Mouse (Mus musculus) Muller cell, postnatal 12 days (primary cell): Measurements from ENCODE around the gene Pik3c2b.
"Not testable (repeated sequence)": the region's sequence is repeated elsewhere in the genome, so short reads cannot be mapped to it uniquely, and the experiment has no call there.

Experiments
- DNase-seq: peaks from one replicate; pipeline ENCODE4 v3.0.0-alpha.2; 2015; ENCODE audit errors: inconsistent ontology term

Gene Pik3c2b

GRCm38 (mm10) chr1:133032981-133033315, 12.5 kb upstream of the Pik3c2b start:
- DNase-seq = no peak

DNA sequence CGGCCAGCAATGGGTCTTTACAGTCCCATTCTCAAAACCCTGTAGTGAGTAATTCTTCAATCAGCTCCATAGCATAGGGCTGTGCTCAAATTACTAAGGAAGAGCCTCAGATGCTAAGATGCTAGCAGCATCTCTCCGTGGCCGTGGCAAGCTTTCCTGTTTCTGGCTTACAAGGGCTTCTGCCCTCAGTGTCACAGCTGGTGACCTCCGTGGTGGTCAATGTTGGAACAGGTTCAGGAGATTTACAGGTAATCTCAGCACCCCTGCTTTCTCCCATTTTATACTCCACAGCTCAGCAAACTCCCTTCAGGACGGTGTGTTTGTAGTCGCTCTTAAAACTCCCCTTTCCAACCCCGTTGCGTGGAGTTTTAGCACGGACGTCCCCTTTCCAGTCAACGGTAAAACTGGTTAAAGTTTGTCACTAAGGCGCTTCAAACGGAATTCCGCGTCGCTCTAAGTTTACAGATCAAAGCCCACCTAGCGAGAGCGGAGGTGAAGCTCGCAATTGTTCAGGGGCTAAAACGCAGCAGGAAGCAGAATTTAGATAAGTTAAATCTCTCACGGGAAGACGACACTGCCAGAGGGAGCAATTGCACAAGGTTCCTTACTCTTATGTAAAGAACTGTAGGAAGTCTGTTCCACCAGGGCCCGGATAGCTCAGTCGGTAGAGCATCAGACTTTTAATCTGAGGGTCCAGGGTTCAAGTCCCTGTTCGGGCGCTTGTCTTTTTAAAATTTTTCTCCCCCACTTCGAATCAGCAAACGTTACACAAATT, 12.0 kb upstream of the Pik3c2b start:
- peak; percentile 81 for DNase-seq

- peak; percentile 78 for DNase-seq
Measured at GRCm38 (mm10) chr1:133034091-133034460, 11.4 kb upstream of the Pik3c2b start.

GRCm38 (mm10) chr1:133034682-133035081, 10.8 kb upstream of the Pik3c2b start:
- DNase-seq = not testable (repeated sequence)

DNA sequence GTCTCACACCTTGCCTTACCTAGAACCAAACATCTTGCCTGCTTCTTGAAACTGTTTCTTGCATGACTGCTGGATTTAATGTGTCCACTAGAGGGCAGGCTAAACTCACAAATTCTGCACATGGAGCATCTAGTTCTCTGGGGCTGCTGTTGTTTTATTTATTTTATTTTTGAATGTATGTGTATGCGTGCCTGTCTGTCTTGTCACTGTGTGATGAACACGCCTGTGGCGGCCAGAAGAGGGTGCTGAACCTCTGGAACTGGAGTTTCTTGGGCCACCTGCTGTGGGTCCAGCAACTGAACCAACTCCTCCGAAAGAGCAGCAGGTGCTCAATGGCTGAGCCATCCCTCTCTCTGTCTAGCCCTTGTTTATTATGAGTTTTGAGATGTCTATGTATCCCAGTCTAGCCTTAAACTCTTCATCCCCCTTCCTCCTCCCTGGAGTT, 5.9 kb upstream of the Pik3c2b start:
- peak; percentile 41 for DNase-seq

GRCm38 (mm10) chr1:133045861-133046440, 484 bp downstream of the Pik3c2b start:
- DNase-seq = peak; percentile 82

DNA sequence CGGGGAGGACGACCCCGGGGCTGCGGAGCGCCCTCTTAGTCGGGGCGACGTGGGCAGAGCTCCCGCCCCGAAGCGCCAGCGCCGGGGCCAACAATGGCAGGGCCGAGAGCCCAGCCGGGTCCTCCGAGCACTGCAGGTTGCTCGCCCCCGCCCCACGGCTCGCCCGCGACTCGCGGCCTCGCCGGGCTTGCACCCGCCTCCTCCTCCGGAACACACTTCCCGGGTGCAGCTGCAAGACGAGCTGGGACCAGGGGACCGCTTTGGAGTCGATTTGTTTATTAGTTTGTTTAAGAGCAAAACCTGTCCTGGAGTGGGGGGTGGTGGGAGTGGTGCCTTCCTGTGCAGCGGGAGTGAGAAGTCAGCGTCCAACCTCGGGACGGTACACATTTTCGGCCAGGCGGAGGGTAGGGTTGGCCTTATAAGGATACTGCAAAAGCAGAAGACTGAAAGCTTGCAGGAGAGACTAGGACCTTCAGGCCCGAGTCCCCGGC, 1.0 kb downstream of the Pik3c2b start:
- peak; percentile 67 for DNase-seq

- no peak for DNase-seq
Measured at GRCm38 (mm10) chr1:133047575-133047974, 2.1 kb downstream of the Pik3c2b start.

- DNase-seq = no peak
Measured at GRCm38 (mm10) chr1:133048690-133049089, 3.2 kb downstream of the Pik3c2b start.

- DNase-seq = no peak
Measured at GRCm38 (mm10) chr1:133050001-133050431, 4.5 kb downstream of the Pik3c2b start.

GRCm38 (mm10) chr1:133051829-133052228, 6.4 kb downstream of the Pik3c2b start:
- DNase-seq = no peak

- no peak for DNase-seq
Measured at GRCm38 (mm10) chr1:133053034-133053433, 7.6 kb downstream of the Pik3c2b start.

GRCm38 (mm10) chr1:133054326-133054725, 8.9 kb downstream of the Pik3c2b start:
- DNase-seq = no peak

GRCm38 (mm10) chr1:133057345-133058034, 12.0 kb downstream of the Pik3c2b start:
- DNase-seq = peak; percentile 40

- no peak for DNase-seq
Measured at GRCm38 (mm10) chr1:133059592-133059991, 14.1 kb downstream of the Pik3c2b start.

DNA sequence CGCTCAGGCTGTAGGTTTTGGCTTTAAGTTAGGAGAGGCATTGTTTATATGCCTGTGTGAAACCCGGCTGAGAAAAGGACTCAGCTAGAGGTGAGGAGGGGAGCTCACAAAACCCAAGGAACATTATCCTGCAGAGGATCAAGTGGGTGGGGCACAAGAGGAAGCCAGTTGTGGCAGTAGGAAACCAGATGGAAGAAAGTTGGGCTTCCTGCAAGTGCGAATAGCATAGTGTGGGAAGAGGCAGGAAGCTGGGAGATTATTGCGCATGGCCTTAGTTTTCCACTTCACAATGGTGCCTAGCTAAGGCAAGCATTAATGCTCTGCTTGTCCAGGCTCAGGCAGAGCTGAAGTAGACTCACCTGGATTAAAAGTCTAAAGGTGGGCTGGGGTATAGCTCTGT, 15.2 kb downstream of the Pik3c2b start:
- DNase-seq = no peak

DNA sequence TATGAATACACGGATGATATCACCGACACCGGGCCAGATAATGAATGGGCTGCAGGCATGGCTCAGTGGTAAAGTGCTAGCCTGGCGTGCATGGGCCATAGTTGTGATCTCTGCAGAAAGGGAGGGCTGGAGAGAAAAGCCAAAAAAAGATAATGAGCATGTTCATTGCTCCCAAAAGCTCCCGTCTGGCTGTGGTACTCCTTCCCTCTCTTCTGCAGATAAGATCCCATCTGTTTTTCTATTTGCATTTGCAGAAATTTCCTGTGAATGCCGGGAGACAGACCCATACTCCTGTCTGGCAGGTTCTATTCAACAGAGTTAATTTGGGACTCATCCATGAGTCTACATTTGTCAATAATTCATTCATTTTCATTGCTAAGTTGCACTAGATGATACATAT, 17.7 kb downstream of the Pik3c2b start:
- DNase-seq = no peak

DNA sequence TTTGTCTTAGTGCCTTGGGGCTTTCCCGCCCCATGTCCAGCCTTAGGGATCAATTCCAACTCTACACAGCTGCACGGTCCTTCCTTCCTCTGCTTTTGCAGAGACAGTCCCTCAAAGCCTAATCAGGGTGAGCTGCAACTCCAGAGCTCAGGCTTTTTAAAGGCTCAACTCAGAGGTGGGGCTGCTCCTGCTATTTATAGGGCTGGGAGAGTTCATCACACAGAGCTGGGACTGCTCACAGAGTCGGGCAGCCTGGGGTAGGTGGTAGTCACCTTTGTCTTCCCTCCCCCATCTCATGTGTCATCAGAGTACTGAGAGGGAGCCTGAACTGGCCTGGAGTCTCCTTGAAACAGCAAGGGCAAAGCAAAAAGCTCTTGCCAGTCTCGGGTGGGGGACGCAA, 22.8 kb downstream of the Pik3c2b start:
- DNase-seq = no peak

GRCm38 (mm10) chr1:133068669-133069274, 23.3 kb downstream of the Pik3c2b start:
- DNase-seq = no peak

- DNase-seq = peak; percentile 47
Measured at GRCm38 (mm10) chr1:133069275-133070120, 24.0 kb downstream of the Pik3c2b start.

DNA sequence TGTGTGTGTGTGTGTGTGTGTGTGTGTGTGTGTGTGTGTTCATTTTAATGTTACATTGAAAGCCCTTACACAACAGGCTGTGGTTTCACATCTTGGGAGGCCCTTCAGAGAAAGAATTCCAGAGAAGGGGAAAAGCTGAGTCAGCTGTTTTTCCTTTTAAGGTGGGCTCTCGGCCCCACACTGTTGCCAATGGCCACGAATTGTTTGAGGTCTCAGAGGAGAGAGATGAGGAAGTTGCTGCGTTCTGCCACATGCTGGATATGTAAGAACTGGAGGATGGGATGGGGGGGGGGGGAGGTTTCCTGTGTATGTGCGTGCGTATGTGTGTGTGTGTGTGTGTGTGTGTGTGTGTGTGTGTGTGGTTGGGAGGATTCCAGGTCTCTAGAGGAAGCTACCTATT, 24.7 kb downstream of the Pik3c2b start:
- DNase-seq = no peak
